Mouse (Mus musculus) kidney, adult 2 months (tissue): ENCODE data around the gene Zdhhc13.

Experiments used
- CTCF ChIP-seq: fragments of 200-500 bp; conservative IDR thresholded peaks from 2 replicates; pipeline ENCODE4 v1.5.1; 2011; ENCODE audit warnings: low read depth, mild to moderate bottlenecking, control low read depth, low read length, moderate library complexity, mixed read lengths; ENCODE audit not compliant: insufficient read depth, insufficient read length
- POLR2A ChIP-seq: fragments of 200-500 bp; IDR thresholded peaks from one replicate; pipeline ENCODE4 v1.6.1; 2011; ENCODE audit warnings: low read depth, low read length, control low read depth

- TF ChIP-seq CTCF (no peak), POLR2A (no peak)
These were observed 34.3 kb upstream of the Zdhhc13 start for GRCm38 (mm10) chr7:48754415-48754974.
